Mouse (Mus musculus) macrophage (primary cell): Measurements from ENCODE around the gene Oma1. TPM values are rescaled to one million over a fixed set of nuclear protein-coding genes. Genes with fewer than 3 reads are reported as not detected.

Experiments
- H3K27ac ChIP-seq: fragments of 350-480 bp; formaldehyde crosslinking; 2 replicates; pipeline ENCODE4 v1.9.0; 2021
- H3K36me3 ChIP-seq: fragments of 350-480 bp; formaldehyde crosslinking; 2 replicates; pipeline ENCODE4 v1.9.0; 2021; ENCODE audit errors: inconsistent target
- H3K4me3 ChIP-seq: fragments of 350-480 bp; formaldehyde crosslinking; 2 replicates; pipeline ENCODE4 v1.9.0; 2021; ENCODE audit errors: inconsistent target
- H3K79me2 ChIP-seq: fragments of 350-480 bp; formaldehyde crosslinking; 2 replicates; pipeline ENCODE4 v1.9.0; 2021; ENCODE audit errors: inconsistent target
- WGBS: methylation state at CpG from one replicate; pipeline ENCODE4 v1.1.7; 2026; ENCODE audit warnings: inconsistent platforms; ENCODE audit not compliant: missing documents; 5-methylcytosine and 5-hydroxymethylcytosine counted together
- polyA plus RNA-seq: library from polyadenylated mRNA; stranded (reverse); fragments of 250-400 nt; gene quantifications from 3 replicates; pipeline ENCODE4 v1.2.4, GENCODE M21; 2018; ENCODE audit warnings: inconsistent platforms

The Oma1 gene
- polyA plus RNA-seq, 1 experiment from 2014 or later, result 19.0 TPM

DNA sequence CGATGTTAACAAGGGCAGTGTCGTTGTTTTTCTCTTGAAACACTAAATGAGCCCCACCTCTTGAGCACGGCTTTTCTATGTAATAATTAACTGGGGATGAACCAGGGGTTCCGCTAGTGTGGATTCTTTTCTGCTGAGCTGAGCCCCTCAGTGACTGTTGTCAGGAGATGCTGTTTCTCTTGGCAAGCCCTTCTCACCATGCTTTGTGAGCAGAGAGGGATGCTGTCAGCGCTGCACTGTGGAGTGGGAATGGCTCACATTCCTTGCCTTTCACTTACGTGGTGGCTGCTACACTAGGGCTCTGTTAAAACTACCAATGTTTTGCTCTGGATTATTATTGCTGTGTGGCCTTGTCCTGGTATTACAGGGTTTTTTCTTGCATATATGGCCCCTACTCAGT lies 15.7 kb downstream of the Oma1 start:
- H3K27ac ChIP-seq, result no peak overlapping the region
- 95% methylated on average over 6 of the region's 6 CpGs for WGBS
- H3K79me2 ChIP-seq, result no peaks in the 10 kb centered on the region
- peaks cover 53% of the 10 kb centered on the region for H3K36me3 ChIP-seq
- no peak overlapping the region for H3K4me3 ChIP-seq

- Histone ChIP-seq H3K79me2 (no peaks in the 10 kb centered on the region), H3K36me3 (peaks cover 29% of the 10 kb centered on the region), H3K27ac (peak overlapping the region; percentile 54), H3K4me3 (no peak overlapping the region)
- 73% methylated on average over 5 of the region's 5 CpGs for WGBS
Observed at GRCm38 (mm10) chr4:103335134-103335533, 21.5 kb downstream of the Oma1 start.

DNA sequence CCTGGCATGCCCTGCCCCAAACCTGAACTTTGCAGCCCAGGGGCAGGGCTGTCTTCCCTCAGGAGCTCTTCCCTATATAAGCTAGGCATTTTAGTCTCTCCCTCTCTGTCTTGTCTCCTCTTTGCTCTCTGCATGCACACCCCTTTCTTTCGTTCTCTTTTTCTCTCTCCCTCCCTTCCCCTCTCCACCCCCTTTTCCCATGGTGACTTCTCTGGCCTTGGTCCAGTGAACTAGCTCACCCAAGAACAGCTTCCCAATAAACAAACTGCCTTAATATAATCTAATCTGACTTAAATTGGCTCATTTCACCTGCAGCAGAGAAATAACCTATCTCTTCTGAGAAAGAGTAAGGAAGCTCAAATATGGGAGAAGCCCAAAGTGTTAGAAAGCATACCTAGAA lies 27.1 kb downstream of the Oma1 start:
- H3K27ac ChIP-seq, result peak overlapping the region; percentile 28
- H3K36me3 ChIP-seq, result 0 out of 2 replicates have a peak, but pooled peaks cover 4% of the 10 kb centered on the region
- WGBS, result 38% methylated on average over 1 of the region's 1 CpGs
- H3K4me3 ChIP-seq, result no peak overlapping the region
- no peaks in the 10 kb centered on the region for H3K79me2 ChIP-seq

DNA sequence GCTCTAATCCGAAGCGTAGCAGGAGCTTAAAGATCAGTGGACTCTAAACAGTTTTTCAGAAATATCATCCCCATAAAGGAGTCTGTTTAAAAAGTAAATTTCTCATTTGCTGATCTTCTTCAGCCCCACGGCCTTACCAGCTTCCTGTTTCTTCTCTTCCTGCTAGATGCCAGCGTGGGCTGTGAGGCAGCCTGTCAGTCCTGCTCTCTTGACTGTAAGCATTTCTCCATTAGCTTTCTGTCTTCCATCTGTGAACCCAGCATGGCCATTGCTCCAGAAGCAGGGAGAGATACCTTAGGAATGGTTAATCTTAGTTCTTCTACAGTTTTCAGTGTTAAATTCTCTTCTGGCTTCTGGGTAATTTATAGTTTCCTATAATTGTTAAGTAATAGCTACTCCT lies 28.0 kb downstream of the Oma1 start:
- no peak overlapping the region for H3K4me3 ChIP-seq
- 0 out of 2 replicates have a peak, but pooled peaks cover 4% of the 10 kb centered on the region for H3K36me3 ChIP-seq
- peak overlapping the region; percentile 28 for H3K27ac ChIP-seq
- WGBS, result 41% methylated on average over 4 of the region's 4 CpGs
- no peaks in the 10 kb centered on the region for H3K79me2 ChIP-seq

GRCm38 (mm10) chr4:103346058-103346457 lies 32.4 kb downstream of the Oma1 start:
- 97% methylated on average over 2 of the region's 2 CpGs for WGBS
- Histone ChIP-seq H3K36me3 (0 out of 2 replicates have a peak, but pooled peaks cover 13% of the 10 kb centered on the region), H3K27ac (no peak overlapping the region), H3K4me3 (no peak overlapping the region), H3K79me2 (no peaks in the 10 kb centered on the region)

- WGBS, result 94% methylated on average over 5 of the region's 5 CpGs
- no peak overlapping the region for H3K4me3 ChIP-seq
- no peaks in the 10 kb centered on the region for H3K79me2 ChIP-seq
- H3K36me3 ChIP-seq, result 0 out of 2 replicates have a peak, but pooled peaks cover 13% of the 10 kb centered on the region
- no peak overlapping the region for H3K27ac ChIP-seq
Observed at GRCm38 (mm10) chr4:103346849-103347248, 33.2 kb downstream of the Oma1 start.

DNA sequence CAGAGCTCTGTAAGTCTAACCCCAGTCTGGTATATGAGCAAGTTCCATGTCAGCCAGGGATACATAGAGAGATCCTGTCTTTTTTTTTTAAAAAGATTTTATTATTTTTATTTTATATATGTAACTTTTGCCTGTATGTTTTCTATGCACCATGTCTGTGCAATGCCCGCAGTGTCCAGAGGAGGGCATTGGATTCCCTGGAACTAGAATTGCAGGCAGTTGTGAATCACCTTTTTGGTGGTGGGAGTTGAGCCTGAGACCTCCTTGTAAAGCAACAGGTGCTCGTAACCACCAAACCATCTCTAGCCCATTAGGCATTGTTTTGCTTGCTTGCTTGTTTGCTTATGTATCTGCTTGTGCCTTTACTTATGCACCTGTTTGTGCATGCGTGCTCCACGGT lies 35.6 kb downstream of the Oma1 start:
- no peak overlapping the region for H3K4me3 ChIP-seq
- WGBS, result 93% methylated on average over 4 of the region's 4 CpGs
- 0 out of 2 replicates have a peak, but pooled peaks cover 9% of the 10 kb centered on the region for H3K36me3 ChIP-seq
- no peak overlapping the region for H3K27ac ChIP-seq
- H3K79me2 ChIP-seq, result no peaks in the 10 kb centered on the region

DNA sequence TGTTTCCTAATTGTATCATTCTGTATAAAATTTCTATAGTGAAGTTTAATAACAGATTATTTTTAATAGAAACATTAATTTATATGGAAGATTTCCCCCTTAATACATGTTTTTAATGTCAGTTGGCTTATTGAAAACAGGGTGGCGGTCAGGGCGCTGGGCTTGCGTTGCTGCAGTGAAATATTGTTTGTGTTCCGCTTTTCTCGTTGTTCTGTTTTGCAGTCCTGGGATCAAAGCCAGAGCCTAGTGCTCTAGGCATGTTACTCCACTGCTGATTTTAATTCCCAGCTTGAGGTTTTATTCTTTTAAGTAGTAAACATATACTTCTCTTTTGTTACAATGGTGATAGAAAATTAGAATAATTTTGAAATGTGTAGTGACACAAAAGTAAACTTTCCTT lies 39.3 kb downstream of the Oma1 start:
- 96% methylated on average over 5 of the region's 5 CpGs for WGBS
- H3K27ac ChIP-seq, result no peak overlapping the region
- no peak overlapping the region for H3K4me3 ChIP-seq
- peaks cover 15% of the 10 kb centered on the region; the same call in 1 of the 2 replicates for H3K36me3 ChIP-seq
- no peaks in the 10 kb centered on the region for H3K79me2 ChIP-seq

- H3K4me3 ChIP-seq, result no peak overlapping the region
- H3K79me2 ChIP-seq, result no peaks in the 10 kb centered on the region
- H3K27ac ChIP-seq, result no peak overlapping the region
- WGBS, result 91% methylated on average over 3 of the region's 3 CpGs
- peaks cover 13% of the 10 kb centered on the region; the same call in 1 of the 2 replicates for H3K36me3 ChIP-seq
Observed at GRCm38 (mm10) chr4:103357457-103357856, 43.8 kb downstream of the Oma1 start.

DNA sequence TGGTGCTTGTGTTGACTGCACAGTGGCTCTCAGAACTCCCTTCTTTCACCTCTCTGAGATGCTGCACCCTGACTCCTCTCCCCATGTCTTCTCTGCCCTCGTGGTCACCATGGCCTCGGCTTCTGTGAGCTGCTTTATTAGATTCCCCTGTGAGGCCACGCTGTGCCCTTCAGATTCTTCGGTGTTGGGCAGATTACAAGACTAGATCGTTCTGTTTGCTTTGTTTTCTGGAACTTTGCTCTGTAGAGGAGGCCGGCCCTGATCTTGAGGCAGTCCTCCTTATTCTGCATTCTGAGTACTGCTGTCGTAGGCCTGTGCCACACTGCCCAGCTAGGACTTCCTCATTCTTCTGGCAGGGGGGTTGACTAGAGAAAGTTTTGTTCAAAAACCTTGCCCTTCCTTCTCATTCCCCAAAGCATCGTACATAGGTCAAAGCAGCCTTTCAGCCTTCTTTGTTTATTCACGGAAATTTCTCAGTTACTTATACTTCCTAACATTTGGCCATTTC lies 45.4 kb downstream of the Oma1 start:
- WGBS, result 66% methylated on average over 9 of the region's 9 CpGs
- Histone ChIP-seq H3K4me3 (no peak overlapping the region), H3K27ac (no peak overlapping the region), H3K36me3 (peaks cover 13% of the 10 kb centered on the region; the same call in 1 of the 2 replicates), H3K79me2 (no peaks in the 10 kb centered on the region)

- Histone ChIP-seq H3K36me3 (no peaks in the 10 kb centered on the region), H3K79me2 (no peaks in the 10 kb centered on the region), H3K4me3 (no peak overlapping the region), H3K27ac (no peak overlapping the region)
- 90% methylated on average over 5 of the region's 5 CpGs for WGBS
Observed at GRCm38 (mm10) chr4:103382171-103382570, 68.6 kb downstream of the Oma1 start.

GRCm38 (mm10) chr4:103385031-103385430 lies 71.4 kb downstream of the Oma1 start:
- Histone ChIP-seq H3K4me3 (no peak overlapping the region), H3K27ac (no peak overlapping the region), H3K36me3 (no peaks in the 10 kb centered on the region), H3K79me2 (no peaks in the 10 kb centered on the region)
- WGBS, result 76% methylated on average over 4 of the region's 4 CpGs

GRCm38 (mm10) chr4:103385835-103386787 lies 72.5 kb downstream of the Oma1 start:
- Histone ChIP-seq H3K4me3 (no peak overlapping the region), H3K36me3 (no peaks in the 10 kb centered on the region), H3K27ac (no peak overlapping the region), H3K79me2 (no peaks in the 10 kb centered on the region)
- 89% methylated on average over 4 of the region's 4 CpGs for WGBS

- 84% methylated on average over 3 of the region's 3 CpGs for WGBS
- Histone ChIP-seq H3K4me3 (no peak overlapping the region), H3K27ac (no peak overlapping the region)
Observed at GRCm38 (mm10) chr4:103387292-103387691, 73.7 kb downstream of the Oma1 start.

DNA sequence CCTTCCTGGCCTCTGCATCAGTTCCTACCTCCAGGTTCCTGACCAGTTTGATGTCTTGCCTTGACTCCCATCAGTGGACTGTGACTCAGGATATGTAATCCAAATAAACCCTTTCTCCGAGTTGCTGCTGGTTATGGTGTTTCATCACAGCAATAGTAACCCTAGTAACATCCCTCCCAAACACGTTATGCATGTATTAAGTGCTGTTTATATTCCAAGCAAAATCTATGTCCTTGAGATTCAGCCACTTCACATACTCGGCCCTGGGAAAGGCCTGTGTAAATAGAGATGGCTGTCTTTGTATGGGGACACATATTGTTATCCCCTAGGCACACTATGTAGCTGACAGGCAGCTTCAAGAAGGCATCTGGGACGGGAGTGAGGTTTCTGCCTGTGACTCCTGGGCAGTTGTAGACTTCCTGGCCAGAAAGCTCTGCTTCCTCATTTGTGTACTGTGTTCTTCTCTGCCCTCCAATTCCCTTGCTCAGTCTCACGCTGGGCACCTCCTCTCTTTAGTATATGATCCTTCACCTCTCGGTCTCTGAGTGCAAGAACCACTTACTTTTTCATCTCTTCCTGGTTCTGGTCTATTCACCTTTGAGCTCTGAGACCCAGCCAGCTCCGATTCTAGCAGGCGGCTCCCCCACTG lies 75.0 kb downstream of the Oma1 start:
- H3K27ac ChIP-seq, result no peak overlapping the region
- no peaks in the 10 kb centered on the region for H3K79me2 ChIP-seq
- H3K4me3 ChIP-seq, result no peak overlapping the region
- H3K36me3 ChIP-seq, result no peaks in the 10 kb centered on the region
- 41% methylated on average over 8 of the region's 8 CpGs for WGBS

More at GRCm38 (mm10) chr4:103387292-103387691, 73.7 kb downstream of the Oma1 start:
- Histone ChIP-seq H3K36me3 (no peaks in the 10 kb centered on the region), H3K79me2 (no peaks in the 10 kb centered on the region)
